Mouse (Mus musculus): ENCODE measurements at regions not wholly inside any gene's neighbourhood (a gene's known extent, or its start where the extent isn't known, plus 50 kb on each side); places are given as distances from the start of the nearest gene placed in this dataset.

GRCm38 (mm10) chr8:8334515-8334914, 326.5 kb downstream of the Efnb2 start:
- Histone ChIP-seq H3K27me3 (ENCODE audit: insufficient read depth, low read length) (no peaks in the 10 kb centered on the region), H3K4me3 (ENCODE audit: low read depth, low read length) (no peak overlapping the region), H3K4me1 (ENCODE audit: insufficient read depth, low read depth, low read length) (no peaks in the 10 kb centered on the region), H3K9me3 (replicated peaks) (no peaks in the 10 kb centered on the region), H3K36me3 (replicated peaks) (no peaks in the 10 kb centered on the region)
- TF ChIP-seq GATA1 (IDR thresholded peaks at IDR 0.05; ENCODE audit: borderline replicate concordance, low read length) (no peak), TAL1 (conservative IDR thresholded peaks at IDR 0.05; ENCODE audit: low read depth, low read length) (no peak), GATA2 (IDR thresholded peaks at IDR 0.05; ENCODE audit: borderline replicate concordance, low read depth, low read length) (no peak), CTCF (IDR thresholded peaks at IDR 0.05; ENCODE audit: low read depth, low read length) (no peak), POLR2AphosphoS5 (IDR thresholded peaks at IDR 0.05; ENCODE audit: insufficient replicate concordance, low read depth, low read length) (no peak)
- no peak for DNase-seq (ENCODE audit: low spot score)
- ATAC-seq (ENCODE audit: extremely low read depth, insufficient number of reproducible peaks, low FRiP score, poor library complexity, severe bottlenecking), result no peak

- no peak for ATAC-seq (ENCODE audit: extremely low read depth, insufficient number of reproducible peaks, low FRiP score, poor library complexity, severe bottlenecking)
- DNase-seq (ENCODE audit: low spot score), result no peak
- Histone ChIP-seq H3K27me3 (ENCODE audit: insufficient read depth, low read length) (no peaks in the 10 kb centered on the region), H3K9me3 (replicated peaks) (no peaks in the 10 kb centered on the region), H3K36me3 (replicated peaks) (no peaks in the 10 kb centered on the region), H3K4me1 (ENCODE audit: insufficient read depth, low read depth, low read length) (no peaks in the 10 kb centered on the region), H3K4me3 (ENCODE audit: low read depth, low read length) (no peak overlapping the region)
- TF ChIP-seq POLR2AphosphoS5 (IDR thresholded peaks at IDR 0.05; ENCODE audit: insufficient replicate concordance, low read depth, low read length), result no peak
- no peak for TF ChIP-seq GATA1 (IDR thresholded peaks at IDR 0.05; ENCODE audit: borderline replicate concordance, low read length)
- no peak for TF ChIP-seq CTCF (IDR thresholded peaks at IDR 0.05; ENCODE audit: low read depth, low read length)
- no peak for TF ChIP-seq TAL1 (conservative IDR thresholded peaks at IDR 0.05; ENCODE audit: low read depth, low read length)
- no peak for TF ChIP-seq GATA2 (IDR thresholded peaks at IDR 0.05; ENCODE audit: borderline replicate concordance, low read depth, low read length)
Observed at GRCm38 (mm10) chr8:8331249-8331648, 329.8 kb downstream of the Efnb2 start.

GRCm38 (mm10) chr8:8328010-8328666, 332.9 kb downstream of the Efnb2 start:
- ATAC-seq (ENCODE audit: extremely low read depth, insufficient number of reproducible peaks, low FRiP score, poor library complexity, severe bottlenecking) (no peak), DNase-seq (ENCODE audit: low spot score) (no peak)
- Histone ChIP-seq H3K9me3 (replicated peaks) (no peaks in the 10 kb centered on the region), H3K4me1 (ENCODE audit: insufficient read depth, low read depth, low read length) (no peaks in the 10 kb centered on the region), H3K36me3 (replicated peaks) (no peaks in the 10 kb centered on the region), H3K4me3 (ENCODE audit: low read depth, low read length) (no peak overlapping the region), H3K27me3 (ENCODE audit: insufficient read depth, low read length) (no peaks in the 10 kb centered on the region)
- TF ChIP-seq POLR2AphosphoS5 (IDR thresholded peaks at IDR 0.05; ENCODE audit: insufficient replicate concordance, low read depth, low read length) (no peak), CTCF (IDR thresholded peaks at IDR 0.05; ENCODE audit: low read depth, low read length) (no peak), TAL1 (conservative IDR thresholded peaks at IDR 0.05; ENCODE audit: low read depth, low read length) (no peak), GATA2 (IDR thresholded peaks at IDR 0.05; ENCODE audit: borderline replicate concordance, low read depth, low read length) (no peak), GATA1 (IDR thresholded peaks at IDR 0.05; ENCODE audit: borderline replicate concordance, low read length) (no peak)

- DNase-seq (ENCODE audit: low spot score) (no peak), ATAC-seq (ENCODE audit: extremely low read depth, insufficient number of reproducible peaks, low FRiP score, poor library complexity, severe bottlenecking) (no peak)
- Histone ChIP-seq H3K36me3 (replicated peaks) (no peaks in the 10 kb centered on the region), H3K4me1 (ENCODE audit: insufficient read depth, low read depth, low read length) (no peaks in the 10 kb centered on the region), H3K9me3 (replicated peaks) (no peaks in the 10 kb centered on the region), H3K4me3 (ENCODE audit: low read depth, low read length) (no peak overlapping the region), H3K27me3 (ENCODE audit: insufficient read depth, low read length) (no peaks in the 10 kb centered on the region)
- TF ChIP-seq TAL1 (conservative IDR thresholded peaks at IDR 0.05; ENCODE audit: low read depth, low read length), result no peak
- TF ChIP-seq POLR2AphosphoS5 (IDR thresholded peaks at IDR 0.05; ENCODE audit: insufficient replicate concordance, low read depth, low read length), result no peak
- TF ChIP-seq GATA1 (IDR thresholded peaks at IDR 0.05; ENCODE audit: borderline replicate concordance, low read length), result no peak
- TF ChIP-seq CTCF (IDR thresholded peaks at IDR 0.05; ENCODE audit: low read depth, low read length), result no peak
- no peak for TF ChIP-seq GATA2 (IDR thresholded peaks at IDR 0.05; ENCODE audit: borderline replicate concordance, low read depth, low read length)
Observed at GRCm38 (mm10) chr8:8326066-8326834, 334.8 kb downstream of the Efnb2 start.

- ATAC-seq (ENCODE audit: extremely low read depth, insufficient number of reproducible peaks, low FRiP score, poor library complexity, severe bottlenecking), result no peak
- TF ChIP-seq POLR2AphosphoS5 (IDR thresholded peaks at IDR 0.05; ENCODE audit: insufficient replicate concordance, low read depth, low read length), result no peak
- TF ChIP-seq GATA1 (IDR thresholded peaks at IDR 0.05; ENCODE audit: borderline replicate concordance, low read length), result no peak
- no peak for TF ChIP-seq GATA2 (IDR thresholded peaks at IDR 0.05; ENCODE audit: borderline replicate concordance, low read depth, low read length)
- no peak for TF ChIP-seq TAL1 (conservative IDR thresholded peaks at IDR 0.05; ENCODE audit: low read depth, low read length)
- TF ChIP-seq CTCF (IDR thresholded peaks at IDR 0.05; ENCODE audit: low read depth, low read length), result no peak
- no peaks in the 10 kb centered on the region for H3K36me3 ChIP-seq (replicated peaks)
- H3K4me3 ChIP-seq (ENCODE audit: low read depth, low read length), result no peak overlapping the region
- no peaks in the 10 kb centered on the region for H3K4me1 ChIP-seq (ENCODE audit: insufficient read depth, low read depth, low read length)
- no peaks in the 10 kb centered on the region for H3K9me3 ChIP-seq (replicated peaks)
- H3K27me3 ChIP-seq (ENCODE audit: insufficient read depth, low read length), result no peaks in the 10 kb centered on the region
- no peak for DNase-seq (ENCODE audit: low spot score)
Observed at GRCm38 (mm10) chr8:8325420-8325819, 335.6 kb downstream of the Efnb2 start.

- ATAC-seq (ENCODE audit: extremely low read depth, insufficient number of reproducible peaks, low FRiP score, poor library complexity, severe bottlenecking), result no peak
- Histone ChIP-seq H3K36me3 (replicated peaks) (no peaks in the 10 kb centered on the region), H3K4me1 (ENCODE audit: insufficient read depth, low read depth, low read length) (no peaks in the 10 kb centered on the region), H3K27me3 (ENCODE audit: insufficient read depth, low read length) (no peaks in the 10 kb centered on the region), H3K4me3 (ENCODE audit: low read depth, low read length) (no peak overlapping the region), H3K9me3 (replicated peaks) (no peaks in the 10 kb centered on the region)
- TF ChIP-seq POLR2AphosphoS5 (IDR thresholded peaks at IDR 0.05; ENCODE audit: insufficient replicate concordance, low read depth, low read length) (no peak), GATA2 (IDR thresholded peaks at IDR 0.05; ENCODE audit: borderline replicate concordance, low read depth, low read length) (no peak), TAL1 (conservative IDR thresholded peaks at IDR 0.05; ENCODE audit: low read depth, low read length) (no peak), GATA1 (IDR thresholded peaks at IDR 0.05; ENCODE audit: borderline replicate concordance, low read length) (no peak), CTCF (IDR thresholded peaks at IDR 0.05; ENCODE audit: low read depth, low read length) (no peak)
- no peak for DNase-seq (ENCODE audit: low spot score)
Observed at GRCm38 (mm10) chr8:8324520-8324919, 336.5 kb downstream of the Efnb2 start.

Data from G1E (cell line).